Mouse (Mus musculus) urinary bladder, adult 18-20 months (tissue): ENCODE data around the gene Zfp853.

Experiments
- DNase-seq, 2 experiments: peaks; one replicate each; pipeline ENCODE4 v3.0.0; 2022; ENCODE audit warnings: low spot score in 2 of 2, mixed read lengths in 2 of 2

Gene Zfp853

DNA sequence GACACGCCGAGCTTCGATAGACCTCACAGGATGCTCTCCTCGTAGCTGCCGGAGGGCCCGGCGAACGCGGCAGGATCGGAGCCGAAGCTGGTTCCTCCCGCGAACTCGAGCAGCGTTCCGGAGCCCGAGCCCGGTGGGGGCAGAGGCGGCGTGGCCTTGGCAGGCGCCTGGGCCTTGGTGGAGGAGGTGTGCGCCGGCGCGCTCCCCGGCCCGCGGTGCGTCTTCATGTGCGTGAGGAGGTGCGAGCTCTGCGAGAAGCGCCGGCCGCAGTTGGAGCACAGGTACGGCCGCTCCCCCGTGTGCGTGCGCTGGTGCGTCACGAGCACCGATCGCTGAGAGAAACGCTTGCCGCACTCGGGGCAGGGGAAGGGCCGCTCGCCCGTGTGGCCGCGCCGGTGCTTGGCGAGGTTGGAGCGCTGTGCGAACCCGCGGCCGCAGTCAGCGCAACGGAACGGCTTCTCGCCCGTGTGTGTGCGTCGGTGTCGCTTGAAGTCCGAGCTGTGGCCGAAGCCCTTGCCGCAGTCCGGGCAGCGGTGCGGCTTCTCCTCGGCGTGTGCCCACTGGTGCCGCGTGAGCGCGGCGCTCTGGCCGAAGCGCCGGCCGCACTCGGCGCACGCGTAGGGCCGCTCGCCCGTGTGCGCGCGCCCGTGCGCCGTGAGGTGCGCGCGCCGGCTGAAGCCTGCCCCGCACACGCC, 40.1 kb downstream of the Zfp853 start:
- no peak for DNase-seq

DNA sequence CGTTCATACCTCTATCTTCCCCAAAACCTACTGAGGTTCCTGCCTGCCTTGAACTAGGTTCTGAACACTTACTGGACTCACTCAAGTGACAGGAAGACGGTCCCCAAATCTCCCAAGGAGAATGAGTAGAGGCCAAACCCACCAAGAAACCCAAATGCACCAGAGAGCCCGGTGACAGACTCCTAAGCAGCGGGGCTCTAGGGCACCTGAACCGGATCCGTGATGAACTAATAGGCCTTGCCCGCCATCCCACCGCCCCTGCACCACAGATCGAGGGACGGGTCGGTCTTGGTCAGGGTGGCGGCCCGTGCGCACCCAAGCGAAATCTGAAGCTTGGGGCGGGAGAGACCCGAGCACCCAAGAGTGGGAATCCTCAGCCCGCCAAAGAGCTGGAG, 40.6 kb downstream of the Zfp853 start:
- no peak for DNase-seq

DNA sequence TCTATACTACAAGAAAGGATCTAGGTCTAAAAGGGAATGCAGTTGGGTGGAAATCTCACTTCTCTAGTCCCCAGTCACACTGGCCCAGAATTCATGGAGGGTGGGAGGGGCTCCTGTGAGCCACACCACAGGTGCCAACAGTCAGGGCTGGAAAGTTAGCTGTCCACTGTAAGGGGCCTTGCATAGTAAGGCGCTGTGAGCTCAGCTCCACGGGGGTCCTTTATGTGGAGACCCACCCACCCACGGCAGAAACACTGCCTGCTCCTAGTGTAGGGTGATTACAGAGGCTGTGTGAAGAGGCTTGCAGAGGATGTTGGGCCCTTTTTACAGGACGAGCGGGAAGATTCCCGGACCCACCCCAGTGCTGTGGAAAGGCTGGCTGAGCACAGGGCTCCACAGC, 41.4 kb downstream of the Zfp853 start:
- DNase-seq = no peak

DNA sequence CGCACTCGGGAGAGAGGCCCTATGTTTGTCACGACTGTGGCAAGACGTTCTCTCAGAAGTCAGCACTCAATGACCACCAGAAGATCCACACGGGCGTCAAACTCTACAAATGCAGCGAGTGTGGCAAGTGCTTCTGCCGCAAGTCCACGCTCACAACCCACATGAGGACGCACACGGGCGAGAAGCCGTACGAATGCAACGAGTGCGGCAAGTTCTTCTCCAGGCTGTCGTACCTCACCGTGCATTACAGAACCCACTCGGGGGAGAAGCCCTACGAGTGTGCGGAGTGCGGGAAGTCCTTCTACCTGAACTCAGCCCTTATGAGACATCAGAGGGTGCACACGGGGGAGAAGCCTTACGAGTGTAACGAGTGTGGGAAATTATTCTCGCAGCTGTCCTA, 48.5 kb downstream of the Zfp853 start:
- DNase-seq = no peak
